Comparison of ENCODE assay signal across 11 mouse cellular contexts in genomic region chr16:91390100-91390499, GRCm38 (mm10). TPM values are rescaled to one million over a fixed set of nuclear protein-coding genes. Genes with fewer than 3 reads are reported as not detected.
DNase-seq lines count a peak whose midpoint lies in the region; ATAC-seq and TF ChIP-seq lines count a peak whose summit lies in the region.
"Had no signal": no experiment of that assay in that cellular context is flagged by ENCODE, and none has a peak within 500 bp of the region (broad histone marks: within the 10 kb centered on the region; RNA-seq: fewer than 3 reads in every experiment).

No protein-coding gene starts in this region.

- no peaks in the 10 kb centered on the region for H3K27me3 ChIP-seq in forebrain, embryonic 14.5 days (replicated peaks; ENCODE audit: control insufficient read depth, insufficient read depth, low read length)
- H3K27me3 ChIP-seq in forebrain, embryonic 13.5 days, result no peaks in the 10 kb centered on the region
- H3K27me3 ChIP-seq in spleen, adult 2 months (ENCODE audit: control insufficient read depth, insufficient read depth, low read length), result no peaks in the 10 kb centered on the region
- H3K27me3 ChIP-seq: kidney, embryonic 15.5 days; liver, embryonic 13.5 days had no signal

- no peak overlapping the region for H3K4me3 ChIP-seq in forebrain, embryonic 14.5 days (ENCODE audit: low read depth, low read length)
- no peak overlapping the region for H3K4me3 ChIP-seq in forebrain, embryonic 13.5 days
- H3K4me3 ChIP-seq in spleen, adult 2 months (ENCODE audit: extremely low read depth, insufficient read depth, insufficient read length), result no peak overlapping the region
- H3K4me3 ChIP-seq: kidney, embryonic 15.5 days; liver, embryonic 13.5 days had no signal

- H3K4me1 ChIP-seq in forebrain, embryonic 14.5 days (ENCODE audit: control insufficient read depth, insufficient read depth, low read length), result no peaks in the 10 kb centered on the region
- no peaks in the 10 kb centered on the region for H3K4me1 ChIP-seq in forebrain, embryonic 13.5 days
- H3K4me1 ChIP-seq in spleen, adult 2 months (ENCODE audit: control insufficient read depth, insufficient read depth, insufficient read length), result no peaks in the 10 kb centered on the region

- ATAC-seq in forebrain, embryonic 14.5 days, result no peak
- ATAC-seq in forebrain, embryonic 13.5 days, result no peak

- peak; percentile 44; the same call in 1 of the 2 replicates for TF ChIP-seq CTCF in spleen, adult 2 months (IDR thresholded peaks at IDR 0.05; ENCODE audit: extremely low read depth, insufficient read depth, insufficient read length, insufficient replicate concordance)
- TF ChIP-seq CTCF in brain, embryonic 14.5 days (IDR thresholded peaks at IDR 0.05; ENCODE audit: borderline replicate concordance, extremely low read depth, insufficient read depth, insufficient read length), result peak; percentile 57; the same call in 1 of the 2 replicates

- no peak overlapping the region for H3K9ac ChIP-seq in forebrain, embryonic 14.5 days (ENCODE audit: low read length)
- H3K9ac ChIP-seq in forebrain, embryonic 13.5 days, result no peak overlapping the region
- H3K9ac ChIP-seq: kidney, embryonic 15.5 days; liver, embryonic 13.5 days had no signal

- H3K36me3 ChIP-seq in forebrain, embryonic 14.5 days (ENCODE audit: control insufficient read depth, insufficient read depth, low read length), result peaks cover 54% of the 10 kb centered on the region
- H3K36me3 ChIP-seq in forebrain, embryonic 13.5 days (ENCODE audit: poor library complexity, severe bottlenecking), result peaks cover 69% of the 10 kb centered on the region
- H3K36me3 ChIP-seq in spleen, adult 2 months (ENCODE audit: control insufficient read depth, insufficient read depth, low read length), result peaks cover 44% of the 10 kb centered on the region

- H3K9me3 ChIP-seq in forebrain, embryonic 14.5 days (replicated peaks; ENCODE audit: control insufficient read depth, low read length), result no peaks in the 10 kb centered on the region
- peaks cover 4% of the 10 kb centered on the region; the same call in 1 of the 2 replicates for H3K9me3 ChIP-seq in forebrain, embryonic 13.5 days (replicated peaks)
- H3K9me3 ChIP-seq: liver, embryonic 13.5 days had no signal

- DNase-seq in forebrain, embryonic 14.5 days (ENCODE audit: low spot score), result peak; percentile 16
- DNase-seq in spleen, adult 2 months (ENCODE audit: low read depth in 1 of 2, low spot score in 2 of 2), result no peak
- no peak for DNase-seq in spleen, postnatal 36 days (ENCODE audit: low spot score in 2 of 2)
- peak; percentile 51 for DNase-seq in brain, embryonic 14.5 days (ENCODE audit: low read depth)
- DNase-seq in retina, embryonic 14.5 days (ENCODE audit: low spot score), result peak; percentile 38
- DNase-seq in ovary, postnatal 10 days (ENCODE audit: low spot score), result no peak
- DNase-seq in right cerebral cortex, postnatal 14 days, result no peak
- DNase-seq: gastrocnemius, postnatal 25 days; liver, embryonic 13.5 days had no signal

- H3K27ac ChIP-seq in forebrain, embryonic 14.5 days (ENCODE audit: low read depth, low read length), result no peak overlapping the region
- no peak overlapping the region for H3K27ac ChIP-seq in forebrain, embryonic 13.5 days
- H3K27ac ChIP-seq in spleen, adult 2 months (ENCODE audit: insufficient read depth, low read length), result no peak overlapping the region
- H3K27ac ChIP-seq: kidney, embryonic 15.5 days had no signal

- no peak for TF ChIP-seq POLR2A in spleen, adult 2 months (IDR thresholded peaks at IDR 0.05; ENCODE audit: low read depth, low read length)
- TF ChIP-seq POLR2A in brain, embryonic 14.5 days (IDR thresholded peaks at IDR 0.05; ENCODE audit: borderline replicate concordance, extremely low read depth, insufficient read depth, insufficient read length, poor library complexity, severe bottlenecking), result no peak

- 84% methylated on average over 4 of the region's 4 CpGs for WGBS in forebrain, embryonic 14.5 days
- 89% methylated on average over 4 of the region's 4 CpGs for WGBS in forebrain, embryonic 13.5 days
- WGBS in spleen, adult 2 months, result 94% methylated on average over 4 of the region's 4 CpGs

- no peak overlapping the region for H3K4me2 ChIP-seq in forebrain, embryonic 14.5 days (ENCODE audit: low read length)
- H3K4me2 ChIP-seq in forebrain, embryonic 13.5 days, result no peak overlapping the region
- H3K4me2 ChIP-seq: kidney, embryonic 15.5 days; liver, embryonic 13.5 days had no signal

RNA-seq across cellular contexts. Expression of gene Gm21970, which starts 1.4 kb away (rescaled TPM):
- polyA plus RNA-seq in forebrain, embryonic 14.5 days (2014; fragmentation: Nextera tagmentation; extraction: Ambion mirVana), result not detected in 2 replicates
- polyA plus RNA-seq in forebrain, embryonic 13.5 days (2015; fragmentation: Nextera tagmentation; extraction: Ambion mirVana), result not detected in 2 replicates
- polyA plus RNA-seq in spleen, adult 2 months (2012; rRNA removed), result not detected in 2 replicates
- polyA plus RNA-seq in brain, embryonic 14.5 days (2012; rRNA removed), result 0.11 TPM in 1 of 2 replicates, not detected in the other
- polyA plus RNA-seq: kidney, embryonic 15.5 days; liver, embryonic 13.5 days had no signal

RNA-seq across cellular contexts. Expression of gene Il10rb, which starts 15.9 kb away (rescaled TPM):
- 7.7 and 10.5 TPM in 2 replicates for polyA plus RNA-seq in forebrain, embryonic 14.5 days (2014; fragmentation: Nextera tagmentation; extraction: Ambion mirVana)
- 5.9 TPM in 2 replicates for polyA plus RNA-seq in forebrain, embryonic 13.5 days (2015; fragmentation: Nextera tagmentation; extraction: Ambion mirVana)
- 40.0 and 43.8 TPM in 2 replicates for polyA plus RNA-seq in spleen, adult 2 months (2012; rRNA removed)
- polyA plus RNA-seq in brain, embryonic 14.5 days (2012; rRNA removed), result 6.1 and 7.0 TPM in 2 replicates

RNA-seq across cellular contexts. Expression of gene Ifnar2, which starts 17.5 kb away (rescaled TPM):
- polyA plus RNA-seq in forebrain, embryonic 14.5 days (2014; fragmentation: Nextera tagmentation; extraction: Ambion mirVana), result 44.6 and 46.9 TPM in 2 replicates
- 29.8 and 32.5 TPM in 2 replicates for polyA plus RNA-seq in forebrain, embryonic 13.5 days (2015; fragmentation: Nextera tagmentation; extraction: Ambion mirVana)
- 59.6 and 73.8 TPM in 2 replicates for polyA plus RNA-seq in spleen, adult 2 months (2012; rRNA removed)
- 20.5 and 24.1 TPM in 2 replicates for polyA plus RNA-seq in brain, embryonic 14.5 days (2012; rRNA removed)

Comparison
In these comparisons a context has a peak if more than half of its experiments do, and no peak if none do; other contexts are left out.
1. DNase-seq: peak in forebrain, embryonic 14.5 days (single experiment), brain, embryonic 14.5 days (single experiment) and retina, embryonic 14.5 days (single experiment); none in spleen, adult 2 months (0 of 2), spleen, postnatal 36 days (0 of 2), ovary, postnatal 10 days (single experiment) and right cerebral cortex, postnatal 14 days (single experiment).